ENCODE assay signal across 9 mouse cellular contexts in genomic region chr1:84694688-84695474, GRCm38 (mm10). TPM values are rescaled to one million over a fixed set of nuclear protein-coding genes. Genes with fewer than 3 reads are reported as not detected.
DNase-seq lines count a peak whose midpoint lies in the region; ATAC-seq and TF ChIP-seq lines count a peak whose summit lies in the region.
"Had no signal": no experiment of that assay in that cellular context is flagged by ENCODE, and none has a peak within 500 bp of the region (broad histone marks: within the 10 kb centered on the region; RNA-seq: fewer than 3 reads in every experiment).

No protein-coding gene starts in this region.

- peaks cover 46% of the 10 kb centered on the region for H3K27me3 ChIP-seq in heart, embryonic 12.5 days (replicated peaks)
- peaks cover 5% of the 10 kb centered on the region; the same call in 1 of the 2 replicates for H3K27me3 ChIP-seq in midbrain, embryonic 12.5 days
- H3K27me3 ChIP-seq in testis, adult 2 months (ENCODE audit: control insufficient read depth, insufficient read depth, low read length), result no peaks in the 10 kb centered on the region
- H3K27me3 ChIP-seq: CH12.LX had no signal

- ATAC-seq in heart, embryonic 12.5 days (ENCODE audit: insufficient number of reproducible peaks, low FRiP score), result no peak
- ATAC-seq in midbrain, embryonic 12.5 days (ENCODE audit: low FRiP score, low read depth), result peak; percentile 64

- no peak for TF ChIP-seq CTCF in embryonic fibroblast, embryonic 13.5 days (IDR thresholded peaks at IDR 0.05; ENCODE audit: borderline replicate concordance, insufficient read depth, low read length)
- TF ChIP-seq CTCF in testis, adult 2 months (IDR thresholded peaks at IDR 0.05; ENCODE audit: control insufficient read depth, insufficient read depth, insufficient replicate concordance, low read depth, low read length), result no peak
- TF ChIP-seq CTCF in lung, adult 2 months (IDR thresholded peaks at IDR 0.05; ENCODE audit: insufficient read depth, low read length), result no peak

- 0 out of 2 replicates have a peak overlapping the region, but pooled peaks have one; percentile 41 for H3K9ac ChIP-seq in heart, embryonic 12.5 days
- peak overlapping the region; percentile 88 for H3K9ac ChIP-seq in midbrain, embryonic 12.5 days (replicated peaks)

- no peak for TF ChIP-seq POLR2A in embryonic fibroblast, embryonic 13.5 days (IDR thresholded peaks at IDR 0.05; ENCODE audit: low read depth, low read length)
- TF ChIP-seq POLR2A in testis, adult 2 months (IDR thresholded peaks at IDR 0.05; ENCODE audit: control insufficient read depth, low read depth, low read length), result no peak
- no peak for TF ChIP-seq POLR2A in lung, adult 2 months (IDR thresholded peaks at IDR 0.05; ENCODE audit: borderline replicate concordance, extremely low read depth, low read depth, low read length)

- H3K9me3 ChIP-seq in heart, embryonic 12.5 days (replicated peaks), result 0 out of 2 replicates have a peak, but pooled peaks cover 2% of the 10 kb centered on the region
- no peaks in the 10 kb centered on the region for H3K9me3 ChIP-seq in midbrain, embryonic 12.5 days

- peak overlapping the region; percentile 99 for H3K4me2 ChIP-seq in heart, embryonic 12.5 days
- H3K4me2 ChIP-seq in midbrain, embryonic 12.5 days (replicated peaks), result peak overlapping the region; percentile 92

- H3K4me1 ChIP-seq in heart, embryonic 12.5 days (replicated peaks), result peaks cover 9% of the 10 kb centered on the region
- H3K4me1 ChIP-seq in embryonic fibroblast, embryonic 13.5 days (ENCODE audit: control insufficient read depth, insufficient read depth, low read length), result no peaks in the 10 kb centered on the region
- peaks cover 13% of the 10 kb centered on the region for H3K4me1 ChIP-seq in midbrain, embryonic 12.5 days
- H3K4me1 ChIP-seq in testis, adult 2 months (ENCODE audit: control insufficient read depth, insufficient read depth, low read length), result peaks cover 11% of the 10 kb centered on the region
- H3K4me1 ChIP-seq in lung, adult 2 months (ENCODE audit: control insufficient read depth, insufficient read depth, low read length), result no peaks in the 10 kb centered on the region

- H3K36me3 ChIP-seq in heart, embryonic 12.5 days, result no peaks in the 10 kb centered on the region
- H3K36me3 ChIP-seq in midbrain, embryonic 12.5 days, result no peaks in the 10 kb centered on the region
- no peaks in the 10 kb centered on the region for H3K36me3 ChIP-seq in testis, adult 2 months (ENCODE audit: control insufficient read depth, insufficient read depth, low read length)

- WGBS in heart, embryonic 12.5 days, result 16% methylated on average over 26 of the region's 26 CpGs
- WGBS in midbrain, embryonic 12.5 days, result 11% methylated on average over 26 of the region's 26 CpGs
- WGBS in lung, adult 2 months, result 13% methylated on average over 26 of the region's 26 CpGs

- peak overlapping the region; percentile 53 for H3K4me3 ChIP-seq in heart, embryonic 12.5 days
- H3K4me3 ChIP-seq in embryonic fibroblast, embryonic 13.5 days (ENCODE audit: insufficient read depth, low read length), result peak overlapping the region; percentile 32
- peak overlapping the region; percentile 87 for H3K4me3 ChIP-seq in midbrain, embryonic 12.5 days
- peak overlapping the region; percentile 48 for H3K4me3 ChIP-seq in testis, adult 2 months (ENCODE audit: control insufficient read depth, low read depth, low read length)
- H3K4me3 ChIP-seq in lung, adult 2 months (replicated peaks; ENCODE audit: extremely low read depth, low read depth, low read length), result no peak overlapping the region

- no peak overlapping the region for H3K27ac ChIP-seq in heart, embryonic 12.5 days (ENCODE audit: poor library complexity, severe bottlenecking)
- H3K27ac ChIP-seq in embryonic fibroblast, embryonic 13.5 days (ENCODE audit: insufficient read depth, low read length), result no peak overlapping the region
- peak overlapping the region; percentile 94 for H3K27ac ChIP-seq in midbrain, embryonic 12.5 days (replicated peaks)
- no peak overlapping the region for H3K27ac ChIP-seq in testis, adult 2 months (ENCODE audit: control insufficient read depth, insufficient read depth, low read depth, low read length)

- DNase-seq in heart, postnatal 4 days, result no peak
- DNase-seq in adrenal gland, postnatal 25 days, result peak; percentile 22
- DNase-seq in layer of hippocampus, adult 9-11 months, result peak; percentile 45
- DNase-seq in lung, adult 2 months, result no peak

RNA-seq across cellular contexts. Expression of gene Dner, which starts 1.1 kb away (rescaled TPM):
- 1.0 and 1.2 TPM in 2 replicates for polyA plus RNA-seq in heart, embryonic 12.5 days (2016; fragmentation: Nextera tagmentation; extraction: Ambion mirVana)
- total RNA-seq in heart, postnatal 4 days (2021), result under 1 TPM; 0.27 to 0.86 TPM
- 3.4 and 3.8 TPM in 2 replicates for total RNA-seq in adrenal gland, postnatal 25 days (2021)
- polyA plus RNA-seq in embryonic fibroblast, embryonic 13.5 days (2011; ENCODE audit: insufficient read length, low read depth, missing spikeins), result 1.3 and 1.4 TPM in 2 replicates
- 76.4 and 78.0 TPM in 2 replicates for polyA plus RNA-seq in midbrain, embryonic 12.5 days (2016; fragmentation: Nextera tagmentation; extraction: Ambion mirVana)
- 0.65 and 0.96 TPM in 2 replicates for polyA plus RNA-seq in testis, adult 2 months (2012; rRNA removed)
- 1.5 and 2.4 TPM in 2 replicates for polyA plus RNA-seq in lung, adult 2 months (2012; rRNA removed)
- total RNA-seq: CH12.LX had no signal

Comparison
In these comparisons a context has a peak if more than half of its experiments do, and no peak if none do; other contexts are left out.
1. DNase-seq: peak in adrenal gland, postnatal 25 days (single experiment) and layer of hippocampus, adult 9-11 months (single experiment); none in heart, postnatal 4 days (single experiment) and lung, adult 2 months (single experiment).
2. RNA of gene Dner, which starts 1.1 kb away (polyA plus RNA-seq): 76.4 to 78.0 TPM in midbrain, embryonic 12.5 days; 1.5 to 2.4 TPM in lung, adult 2 months, 1.3 to 1.4 TPM in embryonic fibroblast, embryonic 13.5 days, 1.0 to 1.2 TPM in heart, embryonic 12.5 days and 0.65 to 0.96 TPM in testis, adult 2 months; every median in the first group is over 10 times any median in the second.